Mouse (Mus musculus): ENCODE results near the gene Polr2g.

- TF ChIP-seq POLR2A (IDR thresholded peaks at IDR 0.05; ENCODE audit: control insufficient read depth, low read depth, low read length), result no peak
- TF ChIP-seq CTCF (IDR thresholded peaks at IDR 0.05; ENCODE audit: control insufficient read depth, insufficient read depth, insufficient replicate concordance, low read depth, low read length), result no peak
Measured at GRCm38 (mm10) chr19:8798947-8799315, 554 bp upstream of the Polr2g start.

Data from testis, adult 2 months (tissue).